In genomic region chr5:29734831-29735510, GRCm38 (mm10) we compare ENCODE assay signal across 8 mouse cellular contexts. TPM values are rescaled to one million over a fixed set of nuclear protein-coding genes. Genes with fewer than 3 reads are reported as not detected.
DNase-seq lines count a peak whose midpoint lies in the region; ATAC-seq and TF ChIP-seq lines count a peak whose summit lies in the region.

No protein-coding gene starts in this region.

- H3K9me3 ChIP-seq in heart, embryonic 13.5 days: no peaks in the 10 kb centered on the region
- H3K9me3 ChIP-seq in erythroblast, embryonic 14.5 days (ENCODE audit: control insufficient read depth, low read length): no peaks in the 10 kb centered on the region
- H3K9me3 ChIP-seq in liver, embryonic 14.5 days (ENCODE audit: control insufficient read depth, low read length): no peaks in the 10 kb centered on the region

- H3K27ac ChIP-seq in heart, embryonic 13.5 days (replicated peaks): peak overlapping the region; percentile 97
- peak overlapping the region; percentile 89 for H3K27ac ChIP-seq in liver, embryonic 14.5 days

- H3K9ac ChIP-seq in heart, embryonic 13.5 days: peak overlapping the region; percentile 94
- H3K9ac ChIP-seq in liver, embryonic 14.5 days (replicated peaks): peak overlapping the region; percentile 92

- no peak for ATAC-seq in heart, embryonic 13.5 days (ENCODE audit: extremely low read depth, insufficient number of reproducible peaks, low FRiP score, low TSS enrichment)
- ATAC-seq in liver, embryonic 14.5 days (ENCODE audit: insufficient read depth): no peak
- ATAC-seq in cerebellum, adult (ENCODE audit: insufficient number of reproducible peaks, low FRiP score, low TSS enrichment): no peak

- peaks cover 42% of the 10 kb centered on the region for H3K79me2 ChIP-seq in C2C12 (ENCODE audit: control insufficient read depth, insufficient read depth)

- intact Hi-C loops in heart, postnatal 14 days (cut with DNase I): loop anchor here (5.0 kb wide), 1 partner anchor 168 kb away; the partner anchor contains the start of gene Ube3c

- no peak for TF ChIP-seq CTCF in C2C12 (IDR thresholded peaks at IDR 0.05; ENCODE audit: control insufficient read depth, insufficient read depth, insufficient read length)
- no peak for TF ChIP-seq CTCF in liver, embryonic 14.5 days (IDR thresholded peaks at IDR 0.05; ENCODE audit: low read depth)

- 50% methylated on average over 6 of the region's 6 CpGs for WGBS in heart, embryonic 13.5 days
- 31% methylated on average over 6 of the region's 6 CpGs for WGBS in liver, embryonic 14.5 days (ENCODE audit: insufficient replicate concordance)

- H3K4me2 ChIP-seq in heart, embryonic 13.5 days: peak overlapping the region; percentile 81
- peak overlapping the region; percentile 82 for H3K4me2 ChIP-seq in liver, embryonic 14.5 days (ENCODE audit: low read depth)

- no peak for DNase-seq in heart, postnatal 14 days
- no peak for DNase-seq in liver, embryonic 14.5 days (ENCODE audit: low read depth in 3 of 3, low spot score in 3 of 3)
- DNase-seq in urinary bladder, postnatal 25 days (ENCODE audit: low spot score): no peak
- no peak for DNase-seq in frontal cortex, postnatal 14 days (ENCODE audit: low spot score in 2 of 2)

- H3K4me1 ChIP-seq in heart, embryonic 13.5 days: peaks cover 34% of the 10 kb centered on the region
- peaks cover 39% of the 10 kb centered on the region for H3K4me1 ChIP-seq in erythroblast, embryonic 14.5 days (ENCODE audit: control insufficient read depth)
- peaks cover 12 to 18% of the 10 kb centered on the region in 2 experiments for H3K4me1 ChIP-seq in liver, embryonic 14.5 days (replicated peaks; ENCODE audit: control insufficient read depth in 2 of 2, insufficient read depth in 2 of 2, low read length in 1 of 2)

- peak overlapping the region; percentile 58 for H3ac ChIP-seq in C2C12 (ENCODE audit: control insufficient read depth, insufficient read length, low read depth)

- H3K27me3 ChIP-seq in heart, embryonic 13.5 days (replicated peaks): no peaks in the 10 kb centered on the region
- no peaks in the 10 kb centered on the region for H3K27me3 ChIP-seq in C2C12 (ENCODE audit: control insufficient read depth, insufficient read depth, insufficient read length)
- peaks cover 3% of the 10 kb centered on the region; the same call in 1 of the 2 replicates for H3K27me3 ChIP-seq in erythroblast, embryonic 14.5 days (ENCODE audit: control insufficient read depth)
- no peaks in the 10 kb centered on the region for H3K27me3 ChIP-seq in liver, embryonic 14.5 days (ENCODE audit: control insufficient read depth, insufficient read depth, low read length)

- no peaks in the 10 kb centered on the region for H3K36me3 ChIP-seq in heart, embryonic 13.5 days
- H3K36me3 ChIP-seq in C2C12 (ENCODE audit: control insufficient read depth, insufficient read depth): no peaks in the 10 kb centered on the region
- peaks cover 16% of the 10 kb centered on the region for H3K36me3 ChIP-seq in erythroblast, embryonic 14.5 days (ENCODE audit: control insufficient read depth)
- H3K36me3 ChIP-seq in liver, embryonic 14.5 days (replicated peaks; ENCODE audit: control insufficient read depth, insufficient read depth, low read depth): no peaks in the 10 kb centered on the region

- H3K4me3 ChIP-seq in heart, embryonic 13.5 days: peak overlapping the region; percentile 81
- H3K4me3 ChIP-seq in C2C12 (ENCODE audit: insufficient read depth, poor library complexity, severe bottlenecking): peak overlapping the region; percentile 86
- peak overlapping the region; percentile 100 for H3K4me3 ChIP-seq in erythroblast, embryonic 14.5 days (replicated peaks)
- peak overlapping the region; percentile 88 to 89 for H3K4me3 ChIP-seq in liver, embryonic 14.5 days (ENCODE audit: insufficient read depth in 1 of 2, low read depth in 2 of 2, low read length in 2 of 2)

- peaks cover 39% of the 10 kb centered on the region for H3K79me3 ChIP-seq in C2C12 (ENCODE audit: low read depth)

- TF ChIP-seq EP300 in liver, embryonic 14.5 days (IDR thresholded peaks at IDR 0.05; ENCODE audit: low read depth): no peak

TF ChIP-seq in C2C12, 6 proteins besides CTCF, POLR2A, EP300 and RAD21:
- TF ChIP-seq MYOD1 (IDR thresholded peaks at IDR 0.05; ENCODE audit: control insufficient read depth, insufficient read length, low read depth): no peak
- TF ChIP-seq MAX (IDR thresholded peaks at IDR 0.05): no peak
- no peak for TF ChIP-seq FOSL1 (IDR thresholded peaks at IDR 0.05; ENCODE audit: insufficient read depth, low read length, poor library complexity, severe bottlenecking)
- TF ChIP-seq CEBPB (IDR thresholded peaks at IDR 0.05; ENCODE audit: low read depth): no peak
- TF ChIP-seq MYOG (IDR thresholded peaks at IDR 0.05; ENCODE audit: control insufficient read depth, extremely low read depth, insufficient read length): no peak
- TF ChIP-seq USF1 (IDR thresholded peaks at IDR 0.05; ENCODE audit: low read depth): no peak

RNA-seq across cellular contexts. Expression of gene Dnajb6, which starts 0.5 kb away (rescaled TPM):
- 86.4 and 90.0 TPM in 2 replicates for polyA plus RNA-seq in heart, embryonic 13.5 days (2015; fragmentation: Nextera tagmentation; extraction: Ambion mirVana)
- total RNA-seq in heart, postnatal 14 days (2021): 10 to 100 TPM; 72.1 to 74.6 TPM
- 79.7 TPM for polyA plus RNA-seq in C2C12 (2012; fragmentation: generic; extraction: Trizol)
- polyA plus RNA-seq in erythroblast, embryonic 14.5 days (2012): 39.4 and 61.9 TPM in 2 replicates
- polyA plus RNA-seq in liver, embryonic 14.5 days (2012; rRNA removed): 27.8 and 48.3 TPM in 2 replicates
- polyA plus RNA-seq in liver, embryonic 14.5 days (2014; fragmentation: Nextera tagmentation; extraction: Ambion mirVana): 76.0 and 78.7 TPM in 2 replicates

RNA-seq across cellular contexts. Expression of gene Gm5129, which starts 0.8 kb away (rescaled TPM):
- not detected in 2 replicates for polyA plus RNA-seq in heart, embryonic 13.5 days (2015; fragmentation: Nextera tagmentation; extraction: Ambion mirVana)
- not detected for total RNA-seq in heart, postnatal 14 days (2021)
- polyA plus RNA-seq in C2C12 (2012; fragmentation: generic; extraction: Trizol): 0.35 TPM
- not detected in 2 replicates for polyA plus RNA-seq in erythroblast, embryonic 14.5 days (2012)
- polyA plus RNA-seq in liver, embryonic 14.5 days (2012; rRNA removed): 0.76 TPM in 1 of 2 replicates, not detected in the other
- not detected in 2 replicates for polyA plus RNA-seq in liver, embryonic 14.5 days (2014; fragmentation: Nextera tagmentation; extraction: Ambion mirVana)
